Mouse (Mus musculus) kidney, adult 2 months (tissue): ENCODE results near the gene Astn2. TPM values are rescaled to one million over a fixed set of nuclear protein-coding genes. Genes with fewer than 3 reads are reported as not detected.
A peak's percentile ranks its signal among the peaks of the same experiment; 100 is the strongest.

Source experiments
- DNase-seq: peaks from one replicate; pipeline ENCODE4 v3.0.0; 2021
- H3K27ac ChIP-seq: fragments of 200-500 bp; 2 replicates; pipeline ENCODE4 v1.5.1; 2012; ENCODE audit warnings: low read depth, low read length, control low read depth, inconsistent platforms; ENCODE audit not compliant: insufficient read depth
- H3K27me3 ChIP-seq: fragments of 200-500 bp; replicated peaks from 2 replicates; pipeline ENCODE4 v1.6.1; 2012; ENCODE audit warnings: mild to moderate bottlenecking, moderate library complexity, low read length, inconsistent platforms; ENCODE audit not compliant: control insufficient read depth, insufficient read depth
- H3K36me3 ChIP-seq: fragments of 200-500 bp; 2 replicates; pipeline ENCODE4 v1.6.1; 2012; ENCODE audit warnings: mild to moderate bottlenecking, moderate library complexity, low read length, inconsistent platforms; ENCODE audit not compliant: control insufficient read depth, insufficient read depth
- H3K4me1 ChIP-seq: fragments of 200-500 bp; 2 replicates; pipeline ENCODE4 v1.6.1; 2011; ENCODE audit warnings: low read length; ENCODE audit not compliant: control insufficient read depth, insufficient read depth
- H3K4me3 ChIP-seq: fragments of 200-500 bp; 2 replicates; pipeline ENCODE4 v1.5.1; 2011; ENCODE audit warnings: mild to moderate bottlenecking, low read depth, low read length, control low read depth; ENCODE audit not compliant: insufficient read depth
- CTCF ChIP-seq: fragments of 200-500 bp; conservative IDR thresholded peaks from 2 replicates; pipeline ENCODE4 v1.5.1; 2011; ENCODE audit warnings: low read depth, mild to moderate bottlenecking, control low read depth, low read length, moderate library complexity, mixed read lengths; ENCODE audit not compliant: insufficient read depth, insufficient read length
- POLR2A ChIP-seq: fragments of 200-500 bp; IDR thresholded peaks from one replicate; pipeline ENCODE4 v1.6.1; 2011; ENCODE audit warnings: low read depth, low read length, control low read depth
- WGBS: fragments of 180-500 bp; shearing (Covaris S2); methylation state at CpG from one replicate; pipeline ENCODE4 v1.1.7; 2018; 5-methylcytosine and 5-hydroxymethylcytosine counted together
- polyA plus RNA-seq: library from polyadenylated mRNA; depleted of rRNA; stranded (reverse); fragments of >200 nt; gene quantifications from 2 replicates; pipeline ENCODE4 v1.2.3, GENCODE M21; 2012

The Astn2 gene
- polyA plus RNA-seq, 1 experiment = 2.5 TPM

- Histone ChIP-seq H3K27me3 (no peaks in the 10 kb centered on the region), H3K36me3 (no peaks in the 10 kb centered on the region), H3K4me3 (no peak overlapping the region), H3K4me1 (no peaks in the 10 kb centered on the region), H3K27ac (no peak overlapping the region)
- no peak for DNase-seq
- TF ChIP-seq POLR2A = no peak
- TF ChIP-seq CTCF = no peak
- 19% methylated on average over 2 of the region's 2 CpGs for WGBS
These were observed 25.8 kb downstream of the Astn2 start for GRCm38 (mm10) chr4:66378586-66378985.

- whole genome bisulfite sequencing = 53% methylated on average over 3 of the region's 3 CpGs
- Histone ChIP-seq H3K4me1 (no peaks in the 10 kb centered on the region), H3K27ac (no peak overlapping the region), H3K27me3 (no peaks in the 10 kb centered on the region), H3K36me3 (no peaks in the 10 kb centered on the region), H3K4me3 (no peak overlapping the region)
- TF ChIP-seq CTCF (no peak), POLR2A (no peak)
- DNase-seq = peak; percentile 2
These were observed 33.8 kb downstream of the Astn2 start for GRCm38 (mm10) chr4:66370557-66371071.

- no peak for DNase-seq
- 71% methylated on average over 1 of the region's 1 CpGs for WGBS
- no peaks in the 10 kb centered on the region for H3K36me3 ChIP-seq
- H3K4me3 ChIP-seq = no peak overlapping the region
- H3K27me3 ChIP-seq = no peaks in the 10 kb centered on the region
- no peaks in the 10 kb centered on the region for H3K4me1 ChIP-seq
- H3K27ac ChIP-seq = no peak overlapping the region
- TF ChIP-seq POLR2A = no peak
These were observed 38.9 kb downstream of the Astn2 start for GRCm38 (mm10) chr4:66365500-66365899.

- no peaks in the 10 kb centered on the region for H3K36me3 ChIP-seq
- no peaks in the 10 kb centered on the region for H3K27me3 ChIP-seq
- 51% methylated on average over 2 of the region's 2 CpGs for WGBS
- TF ChIP-seq CTCF = no peak
- no peak for TF ChIP-seq POLR2A
- no peak for DNase-seq
- no peaks in the 10 kb centered on the region for H3K4me1 ChIP-seq
- no peak overlapping the region for H3K27ac ChIP-seq
- H3K4me3 ChIP-seq = no peak overlapping the region
These were observed 59.8 kb downstream of the Astn2 start for GRCm38 (mm10) chr4:66344632-66345031.

- TF ChIP-seq CTCF (no peak), POLR2A (no peak)
- Histone ChIP-seq H3K27me3 (no peaks in the 10 kb centered on the region), H3K4me1 (no peaks in the 10 kb centered on the region), H3K4me3 (no peak overlapping the region), H3K36me3 (no peaks in the 10 kb centered on the region), H3K27ac (no peak overlapping the region)
- no peak for DNase-seq
- WGBS = 62% methylated on average over 3 of the region's 3 CpGs
These were observed 67.0 kb downstream of the Astn2 start for GRCm38 (mm10) chr4:66337443-66337842.

- no peaks in the 10 kb centered on the region for H3K27me3 ChIP-seq
- WGBS = 24% methylated on average over 4 of the region's 4 CpGs
- no peak for TF ChIP-seq POLR2A
- TF ChIP-seq CTCF = no peak
- H3K27ac ChIP-seq = no peak overlapping the region
- no peak overlapping the region for H3K4me3 ChIP-seq
- H3K4me1 ChIP-seq = no peaks in the 10 kb centered on the region
- no peaks in the 10 kb centered on the region for H3K36me3 ChIP-seq
- DNase-seq = no peak
These were observed 73.7 kb downstream of the Astn2 start for GRCm38 (mm10) chr4:66330600-66331285.

GRCm38 (mm10) chr4:66321051-66321450 is 83.4 kb downstream of the Astn2 start:
- Histone ChIP-seq H3K4me3 (no peak overlapping the region), H3K4me1 (no peaks in the 10 kb centered on the region), H3K27me3 (no peaks in the 10 kb centered on the region), H3K36me3 (no peaks in the 10 kb centered on the region), H3K27ac (no peak overlapping the region)
- DNase-seq = no peak
- WGBS = 78% methylated on average over 2 of the region's 2 CpGs
- TF ChIP-seq POLR2A (no peak), CTCF (no peak)
